Mouse (Mus musculus) heart, postnatal 10 days (tissue): Measurements from ENCODE around the gene Tmem104. TPM values are rescaled to one million over a fixed set of nuclear protein-coding genes. Genes with fewer than 3 reads are reported as not detected.

ENCODE experiments used
- DNase-seq, 2 experiments: peaks; one replicate each; pipeline ENCODE4 v3.0.0; 2021
- intact Hi-C: fragments of 180-260 bp; cut with DNase I; formaldehyde crosslinking; loops from one replicate; pipeline ENCODE4 v1.15.1; 2025
- total RNA-seq, 2 experiments: library from RNA; stranded (reverse); gene quantifications; 2 replicates each; pipeline ENCODE4 v1.2.3; 2021

Tmem104 gene
- total RNA-seq, 2 experiments from 2014 or later, result 10.9 TPM

DNA sequence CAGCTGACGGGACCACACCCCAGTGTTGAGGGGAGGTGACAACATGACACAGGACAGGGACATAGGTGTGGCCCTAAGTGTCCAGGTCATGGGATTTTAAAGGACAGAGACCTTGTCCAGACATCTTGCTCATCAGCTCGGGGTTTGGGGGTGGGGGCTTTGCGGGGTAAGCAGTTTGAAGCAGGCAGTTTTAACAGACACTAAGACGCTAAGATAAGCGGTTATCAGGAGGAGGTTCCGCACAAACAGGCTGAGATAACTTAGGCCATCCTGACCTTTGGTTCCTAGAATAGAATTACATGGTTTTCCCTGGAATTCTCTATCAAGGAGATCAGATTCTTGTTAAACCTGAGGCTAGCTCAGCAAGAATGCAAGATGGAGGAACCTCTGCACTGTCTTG lies 7.4 kb downstream of the Tmem104 start:
- no peak for DNase-seq
- intact Hi-C loops, result no loop called here

DNA sequence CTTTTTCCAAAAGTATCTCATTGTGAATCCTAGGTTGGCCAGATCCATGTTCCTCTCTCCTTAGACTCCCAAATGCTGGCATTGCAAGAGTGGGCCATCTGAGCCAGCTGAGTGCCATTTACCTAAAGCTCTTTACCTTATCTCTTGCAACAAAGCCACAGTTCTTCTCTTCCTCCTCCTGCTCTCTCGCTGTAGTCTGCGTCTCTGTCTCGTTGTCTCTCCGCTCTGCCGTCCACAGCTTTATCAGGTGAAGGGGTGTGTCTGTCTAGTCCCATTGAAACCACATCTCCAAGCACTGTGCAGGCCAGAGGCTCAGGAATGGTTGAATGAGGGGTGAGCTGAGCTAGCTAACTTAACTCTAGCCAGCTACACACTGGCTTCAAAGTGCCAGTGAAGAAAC lies 8.6 kb downstream of the Tmem104 start:
- intact Hi-C loops, result no loop called here
- no peak for DNase-seq

- intact Hi-C loops, result no loop called here
- no peak for DNase-seq
These were observed 10.3 kb downstream of the Tmem104 start for GRCm38 (mm10) chr11:115197558-115197957.

DNA sequence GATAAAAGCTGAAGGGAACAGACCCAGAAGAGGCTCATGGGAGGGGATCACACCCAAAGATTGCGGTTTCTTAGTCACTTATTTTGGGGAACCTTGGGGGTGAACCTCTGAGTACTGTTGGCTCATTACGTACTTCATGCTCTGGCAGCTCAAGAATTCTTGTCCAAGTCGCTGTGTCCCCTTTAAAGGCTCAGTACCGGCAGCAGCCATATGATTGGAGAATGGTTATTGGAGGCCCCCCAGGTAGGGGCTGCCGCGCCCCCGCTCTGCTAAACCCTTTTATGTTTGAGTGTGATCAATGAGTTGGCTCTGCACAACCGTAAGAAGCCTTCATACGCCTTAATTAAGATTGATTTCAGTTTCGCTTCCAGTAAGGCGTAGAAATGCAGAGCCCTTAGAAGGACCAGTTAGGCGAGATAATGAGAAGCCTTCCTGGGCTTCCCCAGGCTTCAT lies 11.7 kb downstream of the Tmem104 start:
- DNase-seq, result no peak
- intact Hi-C loops, result no loop called here

DNA sequence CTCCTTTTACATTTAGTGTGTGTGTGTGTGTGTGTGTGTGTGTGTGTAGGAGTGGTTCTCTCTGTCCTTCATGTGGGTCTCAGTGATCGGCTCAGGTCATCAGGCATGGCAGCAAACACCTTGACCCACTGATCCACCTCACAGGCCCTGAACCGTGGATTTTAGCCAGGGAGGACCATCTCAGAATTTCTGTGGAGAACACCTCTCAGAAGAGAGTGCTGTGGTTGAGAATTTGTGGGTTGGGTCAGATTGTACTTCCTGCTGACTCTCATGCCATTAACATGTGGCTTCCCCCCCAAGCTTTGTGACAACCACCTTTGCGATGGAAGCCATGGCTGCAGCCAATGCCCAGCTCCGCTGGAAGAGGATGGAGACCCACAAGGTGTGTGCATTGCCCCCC lies 13.2 kb downstream of the Tmem104 start:
- intact Hi-C loops, result no loop called here
- DNase-seq, result no peak

DNA sequence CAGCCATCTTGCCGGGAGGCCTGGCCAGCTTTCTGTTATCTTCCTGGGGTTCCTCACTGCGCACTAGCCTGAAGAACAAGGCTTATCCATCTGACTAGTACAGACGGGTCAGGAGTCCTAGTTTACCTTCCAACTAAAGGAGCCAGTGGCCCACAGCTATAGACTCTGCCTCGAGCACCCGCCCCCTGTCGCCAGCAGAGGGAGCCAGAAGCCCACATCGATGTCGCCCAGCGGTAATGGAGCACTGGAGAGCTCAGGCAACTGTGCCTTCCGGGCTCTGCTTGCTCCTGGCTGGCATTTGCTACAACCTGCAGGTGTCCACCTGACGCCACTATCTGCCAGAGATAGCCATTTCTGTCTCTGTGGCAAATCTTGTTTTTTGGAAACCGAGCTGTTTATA lies 15.0 kb downstream of the Tmem104 start:
- intact Hi-C loops, result loop anchor here (1.0 to 2.0 kb wide), 3 partner anchors 30 to 152 kb away; no protein-coding TSS in a partner anchor

DNA sequence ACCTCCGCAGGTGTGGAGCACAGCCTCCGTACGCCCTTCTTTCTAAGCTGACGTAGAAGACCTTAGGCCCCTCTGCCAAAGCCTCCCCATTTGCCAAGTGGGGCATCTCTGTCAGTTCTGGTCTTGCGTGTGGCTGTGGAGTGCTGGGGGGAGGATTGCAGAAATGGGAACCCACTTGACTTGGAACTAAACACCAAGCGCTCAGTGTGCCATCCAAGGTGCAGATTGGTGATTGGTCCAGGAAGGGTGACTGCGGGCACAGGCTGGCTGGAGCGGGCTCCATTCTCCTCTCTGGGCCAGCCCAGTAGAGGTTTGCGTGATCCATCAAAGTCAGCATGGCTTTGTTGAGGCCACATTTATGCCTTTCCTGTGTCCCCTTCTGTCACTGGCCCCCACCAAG lies 15.5 kb downstream of the Tmem104 start:
- intact Hi-C loops, result loop anchor here (1.0 to 2.0 kb wide), 4 partner anchors 30 to 152 kb away; no protein-coding TSS in a partner anchor
- DNase-seq, result no peak

More for the DNA sequence above, 15.0 kb downstream of the Tmem104 start:
- DNase-seq, result peak; percentile 86 to 90

DNA sequence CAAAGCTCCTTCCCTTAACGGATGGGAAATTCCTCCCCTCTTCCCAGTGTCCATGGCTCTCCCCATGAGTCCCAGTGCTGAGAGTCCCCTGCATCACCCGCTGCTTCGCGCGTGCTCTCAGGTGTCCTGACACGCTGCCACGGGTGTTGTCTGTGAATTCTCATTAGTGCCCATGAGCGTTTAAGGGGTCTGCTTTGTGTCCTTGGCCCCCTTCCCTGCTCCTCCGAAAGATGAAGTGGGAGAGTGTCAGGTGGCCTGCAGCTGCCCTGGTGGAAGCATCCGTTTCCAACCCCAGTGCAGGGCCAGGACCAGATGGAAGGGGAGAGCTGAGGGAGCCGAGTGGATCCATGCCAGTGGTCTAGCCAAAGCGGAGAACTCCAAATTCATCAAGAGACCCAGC lies 20.8 kb downstream of the Tmem104 start:
- no peak for DNase-seq
- intact Hi-C loops, result no loop called here

DNA sequence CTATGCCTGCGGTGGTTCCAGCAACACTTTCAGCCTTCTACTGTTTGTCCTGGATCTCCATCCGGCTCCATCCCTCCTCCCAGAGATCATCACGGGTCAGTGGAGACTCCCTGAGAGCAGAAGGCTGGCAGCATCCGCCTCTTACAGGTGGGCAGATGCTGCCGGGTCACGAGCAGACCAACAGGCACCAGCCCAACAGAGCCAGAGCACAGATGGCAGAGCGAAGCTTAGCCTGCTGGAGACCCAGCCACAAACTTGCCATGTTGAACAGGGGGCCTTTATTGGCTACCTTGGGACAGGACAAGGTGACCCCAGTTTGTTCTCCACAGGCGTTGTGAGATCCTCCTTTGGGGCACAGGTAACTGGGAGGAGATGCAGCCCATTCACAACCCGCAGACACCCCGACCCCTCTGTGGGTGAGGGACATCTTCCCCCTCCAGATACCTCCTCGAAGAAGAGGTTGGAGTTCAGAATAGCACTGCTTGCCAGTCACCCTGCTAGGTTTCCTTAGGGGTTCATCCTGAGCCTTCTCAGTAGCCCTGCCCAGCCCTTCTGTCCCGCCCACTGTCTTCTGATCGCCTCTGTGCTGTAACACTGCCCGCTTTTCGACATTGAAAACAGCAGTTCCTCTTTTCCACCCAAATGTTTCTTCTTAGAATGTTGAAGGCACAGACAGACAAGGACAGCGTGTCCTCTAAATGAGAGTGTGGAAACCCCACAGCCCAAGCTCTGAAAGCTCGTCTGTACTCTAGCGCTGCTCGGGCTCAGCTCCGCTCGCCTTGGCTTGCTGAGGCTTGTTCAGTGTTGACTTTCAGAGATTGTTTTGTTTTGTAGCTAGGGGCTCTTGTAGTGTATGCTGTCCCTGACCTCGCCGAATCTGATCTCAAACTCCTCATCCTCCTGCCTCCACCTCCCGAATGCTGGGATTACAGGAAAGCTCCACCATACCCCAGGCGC lies 21.8 kb downstream of the Tmem104 start:
- intact Hi-C loops, result no loop called here

GRCm38 (mm10) chr11:115209958-115210357 lies 22.7 kb downstream of the Tmem104 start:
- DNase-seq, result no peak
- intact Hi-C loops, result no loop called here

More for the DNA sequence above, 21.8 kb downstream of the Tmem104 start:
- DNase-seq, result no peak

- intact Hi-C loops, result no loop called here
- DNase-seq, result no peak
These were observed 24.8 kb downstream of the Tmem104 start for GRCm38 (mm10) chr11:115212116-115212515.

- no peak for DNase-seq
- intact Hi-C loops, result no loop called here
These were observed 27.8 kb downstream of the Tmem104 start for GRCm38 (mm10) chr11:115215123-115215522.

- peak in 1 of 2 experiments; percentile 52 for DNase-seq
- intact Hi-C loops, result no loop called here
These were observed 30.4 kb downstream of the Tmem104 start for GRCm38 (mm10) chr11:115217439-115218410.

GRCm38 (mm10) chr11:115219263-115219662 lies 32.0 kb downstream of the Tmem104 start:
- intact Hi-C loops, result no loop called here
- DNase-seq, result peak; percentile 71 to 77

GRCm38 (mm10) chr11:115219685-115220084 lies 32.4 kb downstream of the Tmem104 start:
- intact Hi-C loops, result loop anchor here (5.0 kb wide), 1 partner anchor 53 kb away; no protein-coding TSS in a partner anchor
- no peak for DNase-seq

DNA sequence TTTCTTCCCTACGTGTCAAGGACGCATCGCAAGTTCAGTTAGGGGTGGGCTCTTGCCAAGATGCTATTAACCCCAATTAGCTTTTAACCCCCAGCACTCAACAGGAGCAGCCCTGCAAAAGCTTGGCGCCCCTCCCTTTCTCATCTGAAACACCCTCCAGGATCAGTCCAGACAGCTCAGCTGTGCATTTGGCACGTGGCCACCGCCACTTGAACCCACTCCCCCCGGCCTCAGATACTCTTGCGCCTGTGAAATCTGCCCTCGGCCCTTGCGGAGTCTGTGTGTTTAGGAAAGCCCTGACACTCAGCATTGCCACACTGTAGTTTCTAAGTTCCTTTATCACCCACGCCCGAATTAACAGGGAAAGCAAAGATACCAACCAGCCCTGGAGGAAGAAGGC lies 34.8 kb downstream of the Tmem104 start:
- peak in 1 of 2 experiments; percentile 52 for DNase-seq

DNA sequence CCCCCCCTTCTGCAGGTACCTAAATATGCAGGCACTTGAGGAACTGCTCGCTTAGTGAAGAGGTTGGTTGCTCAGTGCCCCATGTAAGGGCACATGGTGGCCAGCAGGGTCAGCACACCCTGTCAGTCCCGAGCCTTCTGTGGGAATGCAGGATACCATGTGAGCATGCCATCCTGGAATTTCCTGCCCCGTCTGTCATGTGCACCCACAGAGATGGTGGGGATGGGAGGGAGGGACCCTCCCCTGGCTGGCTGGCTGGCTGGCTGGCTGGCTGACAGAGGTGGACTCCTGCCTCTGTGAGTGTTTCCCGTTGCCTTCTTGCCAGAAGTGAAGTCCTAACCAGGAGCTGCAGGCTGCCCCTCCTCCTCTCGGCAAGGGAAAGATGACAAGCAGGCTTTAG lies 35.3 kb downstream of the Tmem104 start:
- DNase-seq, result peak in 1 of 2 experiments; percentile 55
- intact Hi-C loops, result loop anchor here (5.0 kb wide), 1 partner anchor 50 kb away; no protein-coding TSS in a partner anchor

More for the DNA sequence above, 34.8 kb downstream of the Tmem104 start:
- intact Hi-C loops, result loop anchor here (5.0 kb wide), 1 partner anchor 50 kb away; no protein-coding TSS in a partner anchor

DNA sequence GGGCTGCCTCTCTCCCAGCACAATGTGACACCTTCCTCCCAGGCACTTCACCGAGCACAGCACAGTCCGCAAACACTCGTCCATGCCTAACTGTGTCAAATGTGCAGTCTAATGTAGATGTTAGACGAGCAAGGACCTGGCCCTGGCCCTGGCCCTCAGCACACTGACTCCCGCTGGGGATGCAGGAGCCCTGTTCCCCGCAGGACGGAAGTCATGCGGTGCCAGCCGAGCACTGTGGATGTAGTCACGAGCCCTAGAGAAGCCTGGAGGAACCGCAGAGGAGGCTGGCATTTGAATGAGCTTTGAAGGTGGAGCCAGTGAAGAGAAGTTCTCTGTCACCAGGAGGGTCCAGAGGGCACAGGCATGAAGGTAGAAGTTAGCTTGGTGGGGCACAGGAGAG lies 36.2 kb downstream of the Tmem104 start:
- no peak for DNase-seq
- intact Hi-C loops, result loop anchor here (5.0 kb wide), 1 partner anchor 49 kb away; no protein-coding TSS in a partner anchor

GRCm38 (mm10) chr11:115223877-115224276 lies 36.6 kb downstream of the Tmem104 start:
- no peak for DNase-seq
- intact Hi-C loops, result loop anchor here (5.0 kb wide), 1 partner anchor 48 kb away; no protein-coding TSS in a partner anchor

GRCm38 (mm10) chr11:115224889-115225288 lies 37.6 kb downstream of the Tmem104 start:
- intact Hi-C loops, result loop anchor here (5.0 kb wide), 1 partner anchor 47 kb away; no protein-coding TSS in a partner anchor
- DNase-seq, result peak; percentile 65 to 80
